Mouse (Mus musculus) left cerebral cortex, postnatal 36 days (tissue): Measurements from ENCODE around the gene Pde10a. TPM values are rescaled to one million over a fixed set of nuclear protein-coding genes. Genes with fewer than 3 reads are reported as not detected.

Experiments used
- DNase-seq, 2 experiments: peaks; one replicate each; pipeline ENCODE4 v3.0.0; 2021 to 2022; ENCODE audit warnings: low spot score in 2 of 2, mixed read lengths in 1 of 2
- intact Hi-C: fragments of 180-260 bp; cut with DNase I; formaldehyde crosslinking; loops from one replicate; pipeline ENCODE4 v1.15.1; 2025
- total RNA-seq, 2 experiments: library from RNA; stranded (reverse); gene quantifications; 2 replicates each; pipeline ENCODE4 v1.2.3; 2021

Gene Pde10a
- total RNA-seq, 2 experiments from 2014 or later, result 75.0 to 128 TPM

DNA sequence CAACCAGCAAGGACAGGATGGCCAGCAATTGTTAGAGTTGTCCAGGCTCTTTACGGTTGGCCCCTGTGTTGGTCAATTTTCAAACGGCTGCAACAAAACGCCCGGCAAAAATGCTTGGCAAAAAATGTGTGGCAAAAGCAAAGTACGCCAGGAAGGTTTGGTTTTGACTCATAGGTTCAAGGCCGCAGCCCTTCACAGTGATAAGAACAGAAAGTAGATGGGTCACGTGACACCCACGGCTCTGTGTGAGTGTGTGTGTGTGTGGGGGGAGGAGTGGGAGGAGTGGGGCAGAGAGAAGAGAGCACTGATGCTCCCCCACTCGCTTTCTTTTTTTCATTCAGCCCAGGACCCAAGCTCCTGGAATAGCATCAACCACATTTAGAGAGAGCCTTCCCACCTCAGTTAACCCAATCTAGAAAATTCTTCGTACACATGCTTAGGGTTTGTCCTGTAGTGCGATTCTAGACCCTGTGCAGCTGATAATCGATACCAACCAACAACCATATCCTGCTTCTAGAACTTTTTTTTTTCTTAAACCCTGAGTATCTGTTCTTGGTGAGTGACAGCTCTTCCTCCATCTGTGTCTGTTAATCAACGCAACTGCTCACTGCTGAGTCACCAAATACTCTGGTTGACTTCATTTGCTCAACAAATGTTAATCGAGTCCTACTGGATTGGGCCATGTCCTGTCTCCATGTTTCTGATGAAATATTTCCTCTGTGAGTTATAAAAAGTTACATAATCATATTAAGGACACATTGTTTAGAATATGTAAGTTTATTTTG lies 37.1 kb downstream of the Pde10a start:
- DNase-seq, result no peak
- intact Hi-C loops, result no loop called here

DNA sequence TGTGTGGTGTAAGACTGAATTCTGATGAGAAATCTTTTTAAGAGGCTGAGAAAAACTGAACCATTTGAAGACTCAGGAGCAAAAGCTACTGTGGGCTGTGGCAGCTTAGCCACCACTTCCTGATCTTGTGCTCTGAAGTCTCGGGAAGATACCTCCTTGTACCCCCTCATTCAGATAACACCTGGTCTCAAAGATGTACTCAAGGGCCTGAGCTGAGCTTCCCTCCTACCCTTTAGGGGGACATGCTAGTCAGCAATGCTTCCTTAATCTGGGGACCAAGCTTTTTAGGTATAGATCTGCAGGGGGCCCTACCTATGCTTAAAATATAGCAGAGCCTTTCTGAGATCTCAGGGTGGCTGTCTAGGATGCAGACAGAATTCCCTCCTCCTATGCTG lies 37.7 kb downstream of the Pde10a start:
- intact Hi-C loops, result no loop called here

DNA sequence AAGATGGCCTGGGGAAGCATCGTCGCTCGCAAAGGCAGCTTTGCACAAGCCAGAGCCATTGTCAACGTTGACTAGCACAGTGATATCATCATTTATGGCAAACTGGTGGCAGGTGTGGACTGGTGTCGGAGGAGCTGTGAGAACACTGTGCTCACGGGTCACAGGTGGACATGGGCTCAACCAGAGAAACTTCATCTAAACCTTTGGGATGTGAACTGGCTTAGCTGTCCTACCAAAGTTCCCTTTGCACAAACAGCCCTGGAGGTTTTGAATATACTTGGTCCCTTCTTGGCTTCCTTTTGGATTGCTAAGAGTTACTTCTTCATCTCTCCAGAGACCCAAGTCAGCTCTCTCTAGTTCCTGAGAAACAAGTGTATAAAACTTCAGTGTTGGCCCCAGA lies 41.7 kb downstream of the Pde10a start, which contains the start of gene Gm17087:
Gm17087 (minus strand) TSS at position 101 of the 400 bp plus-strand sequence.
- no peak for DNase-seq

More for the DNA sequence above, 37.7 kb downstream of the Pde10a start:
- DNase-seq, result no peak

DNA sequence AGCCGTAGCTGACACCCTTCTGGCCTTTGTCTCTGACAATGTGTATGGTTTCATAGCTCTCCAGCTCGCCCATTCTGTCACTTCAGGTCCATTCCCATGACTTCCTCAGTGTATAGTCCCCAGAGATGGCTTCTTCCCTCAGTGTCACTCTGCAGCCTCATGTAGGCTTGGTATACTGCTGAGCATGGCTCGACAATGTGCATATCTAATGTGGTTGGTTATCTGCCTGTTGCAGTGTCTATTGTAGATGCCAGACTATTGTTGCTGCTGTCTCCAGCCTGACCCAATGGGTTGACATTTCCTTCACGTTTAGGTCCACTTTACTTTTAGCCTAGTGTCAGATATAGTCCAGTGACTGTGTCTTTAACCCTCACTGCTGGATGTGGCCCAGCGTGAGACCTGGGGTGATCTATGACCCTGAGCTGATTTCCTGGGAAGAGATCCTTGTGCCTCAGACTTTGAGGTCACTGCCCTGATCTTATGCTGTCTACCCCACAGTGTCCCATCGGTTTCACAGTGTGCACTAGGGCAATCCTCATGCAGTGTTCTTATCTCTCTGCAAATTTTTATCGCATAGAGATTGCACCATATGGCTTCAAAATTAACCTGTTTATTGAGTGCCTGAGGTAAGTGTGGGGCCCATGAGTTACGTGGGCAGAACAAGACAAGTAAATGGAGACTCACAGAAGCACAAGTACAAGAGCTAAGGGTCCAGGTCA lies 48.5 kb downstream of the Pde10a start:
- DNase-seq, result no peak
- intact Hi-C loops, result no loop called here

More for the DNA sequence above, 41.7 kb downstream of the Pde10a start, which contains the start of gene Gm17087:
- intact Hi-C loops, result no loop called here

GRCm38 (mm10) chr17:8580360-8580759 lies 55.2 kb downstream of the Pde10a start:
- intact Hi-C loops, result no loop called here
- DNase-seq, result no peak

GRCm38 (mm10) chr17:8581579-8581978 lies 56.4 kb downstream of the Pde10a start:
- DNase-seq, result no peak
- intact Hi-C loops, result no loop called here

DNA sequence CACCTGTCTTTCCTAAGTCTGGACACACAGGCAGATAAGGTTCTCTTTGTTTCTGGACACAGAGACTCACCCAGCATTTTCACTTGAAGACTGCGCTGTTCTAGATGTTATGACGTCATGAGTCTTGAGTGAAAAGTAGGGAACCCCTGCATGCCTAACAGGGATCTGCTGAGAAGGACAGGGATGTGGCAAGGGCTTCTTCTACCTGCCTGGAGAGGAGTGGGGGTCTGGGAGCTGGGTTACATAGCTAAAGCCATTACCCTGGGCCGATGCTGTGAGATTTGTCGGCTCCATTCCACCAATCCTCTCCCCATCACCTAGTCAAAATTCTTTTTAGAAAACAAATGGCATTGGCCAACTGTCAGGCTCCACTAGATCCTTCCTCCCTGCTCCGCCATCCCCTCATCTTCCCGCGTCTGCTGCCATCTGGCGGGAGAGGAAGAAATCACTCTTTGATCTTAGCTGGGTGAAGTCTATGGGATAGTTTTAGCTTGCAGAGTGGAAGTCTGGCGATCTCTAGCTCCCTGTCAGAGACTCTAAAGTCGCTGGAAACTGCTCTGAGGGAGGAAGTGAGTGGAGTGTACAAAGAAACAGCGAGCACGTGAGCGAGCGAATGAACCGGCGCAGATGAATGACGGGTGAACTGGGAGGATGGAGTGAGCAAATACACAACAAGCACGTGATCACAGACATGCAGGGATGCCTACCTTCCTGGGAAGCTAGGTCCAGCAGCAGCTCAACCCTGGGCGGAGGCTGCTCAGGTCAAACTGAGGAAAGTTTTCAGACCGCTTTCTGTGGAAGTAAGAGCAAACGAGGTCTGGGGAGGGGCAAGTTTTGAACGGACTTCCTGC lies 67.5 kb downstream of the Pde10a start:
- DNase-seq, result peak; percentile 70 to 80
- intact Hi-C loops, result loop anchor here (1.0 to 2.0 kb wide), 2 partner anchors 66 to 124 kb away; no protein-coding TSS in a partner anchor

DNA sequence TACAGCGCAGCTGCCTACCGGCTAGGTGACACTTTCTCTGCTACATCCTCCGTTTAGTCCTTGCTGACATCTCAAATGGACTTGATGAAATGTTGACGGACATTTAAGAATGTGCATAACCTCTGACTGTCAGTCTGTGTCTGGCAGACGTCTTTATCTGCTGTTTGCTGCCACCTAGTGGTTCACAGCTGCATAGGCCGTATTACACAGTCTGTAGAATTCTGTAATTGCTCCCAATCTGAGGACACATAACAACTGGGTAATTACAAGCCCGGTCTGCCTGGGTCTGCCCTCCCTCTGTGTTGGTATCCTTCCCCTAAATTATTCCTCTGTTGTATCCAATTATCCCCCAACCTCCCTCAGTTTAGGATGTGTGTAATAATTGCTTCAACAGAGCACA lies 72.6 kb downstream of the Pde10a start:
- intact Hi-C loops, result loop anchor here (5.0 kb wide), 1 partner anchor 210 kb away; no protein-coding TSS in a partner anchor
- DNase-seq, result peak; percentile 42 to 54

- DNase-seq, result no peak
- intact Hi-C loops, result no loop called here
These were observed 77.8 kb downstream of the Pde10a start for GRCm38 (mm10) chr17:8602976-8603375.

DNA sequence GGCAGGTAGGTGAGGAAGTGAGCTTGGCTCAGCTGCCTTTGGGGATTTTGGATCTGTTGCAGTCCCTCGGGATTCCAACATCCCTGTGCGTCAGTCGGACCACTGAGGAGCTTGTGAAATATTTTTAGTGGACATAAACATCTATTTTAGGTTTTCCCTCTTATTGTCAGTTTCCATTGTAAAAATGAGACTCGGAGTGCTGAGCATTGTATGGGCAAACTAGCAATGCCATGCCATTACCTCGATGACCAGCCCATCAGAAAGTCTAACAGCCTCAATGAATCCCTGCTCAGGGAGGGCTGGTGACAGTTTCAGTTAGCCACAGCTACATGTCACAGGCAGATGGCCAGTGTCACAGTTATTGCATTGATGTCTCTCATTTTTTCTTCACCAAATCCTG lies 80.7 kb downstream of the Pde10a start:
- intact Hi-C loops, result no loop called here
- DNase-seq, result no peak

DNA sequence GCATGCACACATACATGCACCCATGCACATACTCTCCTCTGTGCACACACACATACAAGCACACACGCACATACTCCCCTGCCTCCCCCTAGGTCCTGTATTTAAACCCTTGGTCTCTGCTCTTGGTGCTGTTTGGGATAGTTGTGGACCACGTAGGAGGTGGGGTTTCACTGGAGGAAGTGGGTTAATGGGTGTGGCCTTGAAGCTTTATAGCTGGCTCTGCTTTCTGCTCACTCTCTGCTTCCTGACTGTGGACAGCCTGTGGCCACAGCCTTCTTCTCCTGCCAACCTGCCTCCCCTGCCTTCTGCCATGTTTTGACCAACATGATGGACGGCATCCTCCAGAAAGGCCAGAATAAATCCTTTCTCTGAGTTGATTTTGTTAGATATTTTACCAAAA lies 81.5 kb downstream of the Pde10a start:
- intact Hi-C loops, result no loop called here
- DNase-seq, result no peak

DNA sequence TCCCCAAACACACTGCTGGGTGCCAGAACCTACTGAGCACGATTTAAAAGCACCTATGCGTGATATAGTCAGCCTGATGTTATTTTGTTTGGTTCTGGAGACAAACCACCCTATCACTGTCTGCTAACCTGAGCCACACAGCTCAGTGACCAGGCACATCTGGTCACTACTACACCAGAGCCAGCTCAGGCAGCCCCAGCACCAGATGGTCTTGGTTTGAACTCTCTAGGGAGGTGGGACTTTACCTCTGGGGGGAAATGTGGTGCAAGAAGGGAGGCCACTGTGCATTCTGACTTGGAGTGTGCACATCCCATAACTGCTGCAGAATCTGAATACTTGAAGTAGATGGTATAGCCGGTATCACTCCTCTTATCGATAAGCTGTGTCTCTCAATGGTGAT lies 86.7 kb downstream of the Pde10a start:
- intact Hi-C loops, result loop anchor here (5.0 kb wide), 1 partner anchor 325 kb away; no protein-coding TSS in a partner anchor
- no peak for DNase-seq

GRCm38 (mm10) chr17:8613882-8614551 lies 88.8 kb downstream of the Pde10a start:
- DNase-seq, result peak; percentile 80 to 83
- intact Hi-C loops, result loop anchor here (5.0 kb wide), 1 partner anchor 323 kb away; no protein-coding TSS in a partner anchor

DNA sequence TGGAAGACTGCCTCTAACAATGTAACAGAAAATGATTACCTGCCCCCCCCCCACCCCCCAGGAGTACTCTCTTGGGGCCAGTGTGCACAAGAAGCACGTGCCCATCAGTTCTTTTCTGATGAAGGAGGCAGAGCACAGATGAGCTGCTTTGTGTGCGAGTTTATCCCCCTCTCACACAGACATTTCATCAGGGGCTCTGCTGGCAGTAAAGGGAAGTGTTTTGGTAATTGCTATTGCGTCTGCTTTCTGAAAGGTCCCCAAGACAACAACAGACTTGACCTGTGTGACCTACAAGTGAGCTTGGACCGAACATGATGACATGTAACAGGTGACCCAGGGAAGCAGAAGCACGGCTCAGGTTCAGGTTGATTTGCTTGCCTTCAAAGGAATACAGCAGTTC lies 95.2 kb downstream of the Pde10a start:
- no peak for DNase-seq
- intact Hi-C loops, result loop anchor here (5.0 to 10.0 kb wide), 2 partner anchors 114 to 182 kb away; no protein-coding TSS in a partner anchor

DNA sequence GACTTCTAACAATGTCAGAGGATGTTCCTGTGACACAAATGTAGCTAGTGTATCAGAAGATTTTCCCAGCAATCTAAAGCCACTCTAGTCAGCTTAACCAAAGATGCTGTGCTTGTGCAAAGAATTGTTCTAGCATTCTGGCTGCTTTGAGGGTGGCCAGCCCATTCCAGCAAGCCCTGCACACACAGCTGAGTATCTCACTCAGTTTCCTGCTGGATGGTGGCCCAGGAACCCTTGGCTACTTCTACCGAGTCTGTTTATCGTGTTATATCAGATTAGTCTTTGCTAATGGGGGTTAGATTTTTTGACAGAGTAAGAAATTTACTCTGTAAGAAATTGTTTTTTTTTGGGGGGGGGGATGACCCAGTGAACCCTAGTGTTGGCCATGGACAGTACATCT lies 95.9 kb downstream of the Pde10a start:
- intact Hi-C loops, result loop anchor here (5.0 to 10.0 kb wide), 2 partner anchors 114 to 181 kb away; no protein-coding TSS in a partner anchor
- peak in 1 of 2 experiments; percentile 2 for DNase-seq

DNA sequence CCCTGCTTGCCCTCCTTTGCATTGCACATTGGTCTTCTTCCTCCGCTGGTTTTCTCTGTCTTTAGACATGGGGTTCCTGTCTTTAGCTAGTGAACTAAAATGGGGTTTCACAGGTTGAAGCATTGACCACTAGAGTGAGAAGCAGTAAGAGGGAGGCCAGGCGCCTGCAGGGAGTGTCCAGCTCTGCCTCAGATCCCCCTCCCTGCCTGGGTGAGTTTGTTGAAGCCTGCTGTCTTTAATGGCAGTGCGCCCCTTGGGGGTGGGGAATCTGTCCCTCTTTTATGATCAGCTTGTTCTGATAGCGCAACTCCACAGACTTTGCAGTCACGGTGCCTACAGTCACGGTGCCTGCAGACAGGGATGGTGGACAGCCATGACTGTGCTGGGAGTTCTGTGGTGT lies 96.7 kb downstream of the Pde10a start:
- no peak for DNase-seq
- intact Hi-C loops, result loop anchor here (5.0 to 10.0 kb wide), 2 partner anchors 113 to 180 kb away; no protein-coding TSS in a partner anchor

GRCm38 (mm10) chr17:8626421-8626820 lies 101.2 kb downstream of the Pde10a start:
- DNase-seq, result peak in 1 of 2 experiments; percentile 1
- intact Hi-C loops, result loop anchor here (10.0 kb wide), 1 partner anchor 108 kb away; no protein-coding TSS in a partner anchor

DNA sequence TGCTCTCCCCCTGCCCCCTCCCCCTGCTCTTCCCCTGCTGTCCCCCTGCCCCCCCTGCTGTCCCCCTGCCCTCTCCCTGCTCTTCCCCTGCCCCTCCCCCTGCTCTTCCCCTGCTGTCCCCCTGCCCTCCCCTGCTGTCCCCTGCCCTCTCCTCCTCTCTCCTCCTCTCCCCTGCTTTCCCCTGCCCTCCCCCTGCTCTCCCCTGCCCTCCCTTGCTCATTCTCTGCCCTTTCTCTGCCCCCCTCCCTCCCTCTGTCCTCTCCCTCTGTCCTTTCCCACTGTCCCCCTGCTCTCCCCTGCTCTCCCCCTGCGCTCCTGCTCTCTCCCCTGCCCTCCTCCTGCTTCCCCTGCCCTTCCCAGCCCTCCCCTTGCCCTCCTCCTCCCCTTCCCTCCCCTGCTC lies 106.5 kb downstream of the Pde10a start:
- intact Hi-C loops, result no loop called here

GRCm38 (mm10) chr17:8633596-8633995 lies 108.4 kb downstream of the Pde10a start:
- DNase-seq, result no peak
- intact Hi-C loops, result no loop called here

More for the DNA sequence above, 106.5 kb downstream of the Pde10a start:
- DNase-seq, result no peak
